Mouse (Mus musculus): ENCODE measurements around the gene Zfp617. TPM values are rescaled to one million over a fixed set of nuclear protein-coding genes. Genes with fewer than 3 reads are reported as not detected.
"Not testable (repeated sequence)": the region's sequence is repeated elsewhere in the genome, so short reads cannot be mapped to it uniquely, and the experiment has no call there.

Zfp617 gene
- 10 to 100 TPM; 29.5 to 29.6 TPM for total RNA-seq (2021)

DNA sequence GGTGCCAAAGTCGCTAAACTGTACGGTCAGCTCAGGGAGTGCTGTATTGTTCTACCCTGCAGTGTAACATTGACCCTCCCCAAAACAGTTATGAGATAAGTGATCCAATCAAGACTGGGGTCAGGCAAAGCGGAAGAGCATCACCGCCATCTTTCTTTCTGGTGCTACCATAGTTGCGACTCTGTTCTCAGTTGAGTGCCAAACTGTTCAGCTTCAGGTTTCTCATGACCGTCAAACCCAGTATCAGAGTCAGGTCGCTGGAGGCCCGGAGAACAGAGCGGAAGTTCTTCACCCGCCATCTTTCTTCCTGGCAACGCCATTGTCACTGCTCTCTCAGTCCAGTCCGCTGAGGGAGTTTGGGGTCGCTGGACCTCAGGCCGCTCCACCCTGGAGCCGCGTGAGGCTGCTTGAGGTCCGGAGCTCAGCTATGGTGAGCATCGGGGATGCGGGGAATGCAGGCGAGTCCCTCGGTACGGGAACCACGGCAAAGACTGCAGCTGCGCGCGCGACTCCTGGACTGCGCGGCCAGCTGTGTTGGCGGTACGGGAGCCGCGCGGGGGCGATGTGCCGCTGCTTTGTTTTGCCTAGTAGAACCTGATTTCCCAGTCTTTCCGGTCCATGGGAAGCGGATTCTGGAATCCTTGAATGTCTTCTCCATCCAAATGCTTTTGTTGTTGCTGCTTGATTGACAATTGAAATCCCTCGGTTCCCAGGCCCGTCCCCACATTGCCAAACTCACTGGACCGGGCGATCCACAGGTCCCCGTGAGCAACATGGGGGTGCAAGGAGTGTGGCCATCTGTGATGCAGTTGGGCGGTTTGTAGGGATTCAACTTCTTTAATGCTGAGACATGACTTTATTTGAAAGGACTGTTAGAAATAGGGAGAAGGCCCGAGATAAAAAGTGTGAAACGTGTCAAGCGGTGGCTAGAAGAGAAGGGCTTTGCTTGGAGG is at the start of gene Zfp617, which contains the start of gene Zfp882:
Gene Zfp617, plus strand, starts transcription at position 327 of the 953 bp plus-strand sequence.
Gene Zfp882, plus strand, starts transcription at position 300 of the 953 bp plus-strand sequence.
- peak; percentile 87 for DNase-seq

DNA sequence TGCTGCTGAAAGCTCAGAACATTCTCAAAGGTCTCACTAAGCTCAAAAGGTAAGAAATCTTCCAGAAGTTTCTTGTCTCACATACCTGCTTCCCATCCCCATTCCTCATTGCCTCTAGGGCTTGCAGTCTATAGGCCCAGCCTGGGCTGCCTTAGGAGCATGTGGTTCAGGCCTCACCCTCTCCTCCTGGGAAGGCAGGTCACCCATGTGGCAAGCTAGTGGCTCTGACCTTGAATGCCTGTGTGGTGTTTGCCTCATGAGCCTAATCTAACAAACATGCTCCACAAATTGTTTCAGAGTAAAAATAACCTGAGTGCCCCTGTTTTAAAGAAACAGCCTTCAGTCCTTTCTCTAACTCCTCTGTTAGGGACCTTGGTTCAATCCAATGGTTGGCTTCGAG is 46.9 kb upstream of the Zfp617 start:
- DNase-seq = not testable (repeated sequence)

DNA sequence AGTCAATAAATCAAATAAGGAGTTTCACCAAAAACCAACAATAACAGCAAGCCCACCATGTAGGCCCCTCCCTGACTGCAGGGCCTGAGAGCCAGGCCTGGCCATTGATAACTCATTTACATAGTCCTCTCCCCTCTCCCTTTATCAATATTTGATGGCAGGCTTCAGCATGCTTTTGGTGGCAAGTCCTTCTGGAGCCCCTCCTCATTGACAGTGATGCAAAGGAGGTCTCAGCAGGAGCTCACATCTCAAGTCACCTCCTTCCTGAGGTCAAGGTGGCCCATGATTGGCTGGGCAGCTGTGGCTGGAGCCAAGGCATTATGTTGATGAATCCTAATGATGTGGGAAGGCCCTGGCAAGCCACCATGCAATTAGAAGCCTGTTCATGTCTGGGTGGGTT is 46.4 kb upstream of the Zfp617 start:
- DNase-seq = not testable (repeated sequence)

- peak; percentile 70 for DNase-seq
These were observed 26.7 kb upstream of the Zfp617 start, which contains the start of gene Zfp709 for GRCm38 (mm10) chr8:71881618-71882274. Gene Zfp709, plus strand, starts transcription at chr8:71882019.

GRCm38 (mm10) chr8:71900666-71901065 is 7.8 kb upstream of the Zfp617 start:
- DNase-seq = not testable (repeated sequence)

DNA sequence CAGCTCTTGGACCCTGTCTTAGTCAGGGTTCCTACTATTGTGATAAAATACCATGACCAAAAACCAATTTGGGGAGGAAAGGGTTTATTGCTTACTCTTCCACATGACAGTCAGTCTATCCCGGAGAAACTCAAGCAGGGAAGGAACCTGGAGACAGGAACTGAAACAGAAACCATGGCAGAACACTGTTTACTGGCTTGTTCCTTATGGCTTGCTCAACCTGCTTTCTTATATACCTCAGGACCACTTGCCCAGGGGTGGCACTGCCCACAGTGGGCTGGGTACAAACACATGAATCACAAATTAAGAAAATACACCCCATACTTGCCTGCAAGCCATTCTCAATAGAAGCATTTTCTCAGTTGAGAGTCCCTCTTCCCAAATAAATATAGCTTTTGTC is 5.4 kb upstream of the Zfp617 start:
- DNase-seq = not testable (repeated sequence)

GRCm38 (mm10) chr8:71906809-71907208 is 1.6 kb upstream of the Zfp617 start:
- DNase-seq = no peak

- DNase-seq = no peak
These were observed 607 bp upstream of the Zfp617 start for GRCm38 (mm10) chr8:71907798-71908257.

DNA sequence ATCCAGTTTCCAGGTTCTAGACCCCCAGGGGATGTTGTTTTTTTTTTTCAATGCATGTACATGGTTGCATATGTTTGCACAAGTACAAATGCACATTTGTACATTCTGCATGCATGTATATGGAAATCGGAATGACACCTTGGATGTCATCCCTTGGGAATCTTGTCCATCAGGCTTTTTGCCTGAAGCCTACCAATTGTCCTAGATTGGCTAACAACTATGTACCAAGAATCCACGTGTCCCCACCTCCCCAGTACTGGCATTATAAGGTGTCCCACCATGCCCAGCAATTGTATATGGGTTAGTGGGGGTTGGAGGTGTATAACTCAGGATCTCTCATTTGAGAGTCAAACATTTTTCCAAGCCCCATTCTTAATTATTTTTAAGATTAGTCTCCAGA is 3.9 kb downstream of the Zfp617 start:
- no peak for DNase-seq

DNA sequence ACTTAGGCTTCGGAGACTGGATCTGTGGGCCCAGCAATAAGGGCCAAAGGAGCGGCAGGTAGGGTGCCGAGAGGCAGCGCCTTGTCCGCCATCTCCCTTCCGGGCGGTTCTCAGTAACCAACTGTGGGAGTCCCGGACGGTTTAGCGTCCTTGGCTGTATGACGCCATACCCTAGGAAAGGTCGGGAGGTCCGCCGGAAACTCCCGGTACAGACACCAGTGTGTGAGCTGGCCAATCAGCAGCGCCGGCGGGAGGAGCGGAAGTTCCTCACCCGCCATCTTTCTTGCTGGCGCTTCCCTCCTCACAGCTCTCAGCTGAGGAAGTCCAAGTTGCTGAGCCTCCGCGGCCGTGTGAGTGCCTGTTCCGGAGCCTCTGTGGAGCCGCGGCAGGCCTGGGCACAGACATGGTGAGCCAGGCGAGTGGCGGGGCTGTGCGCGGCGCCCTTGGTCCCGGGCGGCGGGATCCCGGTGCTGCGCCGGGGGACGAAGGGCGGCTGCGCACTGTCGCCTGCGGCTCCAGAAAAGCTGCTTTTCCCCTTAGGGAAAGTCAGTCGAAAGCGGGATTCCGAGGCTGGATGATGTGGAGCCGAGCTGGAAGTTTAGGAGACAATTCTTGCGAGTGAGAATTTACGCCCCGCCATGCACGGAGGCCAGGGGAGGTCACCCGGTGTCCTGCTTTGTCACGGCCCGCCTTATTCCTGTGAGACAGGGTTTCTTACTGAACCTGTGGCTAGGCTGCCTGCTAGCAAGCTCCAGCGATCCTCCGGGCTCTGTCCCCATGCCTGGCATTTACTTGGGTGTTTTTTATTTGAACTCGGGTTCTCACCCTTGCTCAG is 14.3 kb downstream of the Zfp617 start:
- DNase-seq = peak; percentile 94

DNA sequence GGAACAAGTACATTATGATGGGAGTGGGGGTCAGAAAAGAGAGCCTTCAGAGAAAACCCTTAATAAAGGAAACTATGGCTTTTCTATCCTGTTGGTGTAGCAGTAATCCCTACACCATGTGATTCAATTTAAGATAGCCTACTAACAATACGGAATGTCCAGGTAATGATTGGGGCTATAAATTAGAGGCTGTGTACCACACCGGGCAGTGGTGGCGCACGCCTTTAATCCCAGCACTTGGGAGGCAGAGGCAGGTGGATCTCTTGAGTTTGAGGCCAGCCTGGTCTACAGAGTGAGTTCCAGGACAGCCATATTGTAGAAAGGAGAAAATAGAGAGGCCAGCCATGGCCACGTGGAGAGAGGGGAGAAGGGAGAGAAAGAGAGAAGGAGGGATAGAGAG is 17.4 kb downstream of the Zfp617 start:
- DNase-seq = no peak

GRCm38 (mm10) chr8:71926551-71926950 is 18.1 kb downstream of the Zfp617 start:
- DNase-seq = no peak

- no peak for DNase-seq
These were observed 19.3 kb downstream of the Zfp617 start for GRCm38 (mm10) chr8:71927779-71928178.

DNA sequence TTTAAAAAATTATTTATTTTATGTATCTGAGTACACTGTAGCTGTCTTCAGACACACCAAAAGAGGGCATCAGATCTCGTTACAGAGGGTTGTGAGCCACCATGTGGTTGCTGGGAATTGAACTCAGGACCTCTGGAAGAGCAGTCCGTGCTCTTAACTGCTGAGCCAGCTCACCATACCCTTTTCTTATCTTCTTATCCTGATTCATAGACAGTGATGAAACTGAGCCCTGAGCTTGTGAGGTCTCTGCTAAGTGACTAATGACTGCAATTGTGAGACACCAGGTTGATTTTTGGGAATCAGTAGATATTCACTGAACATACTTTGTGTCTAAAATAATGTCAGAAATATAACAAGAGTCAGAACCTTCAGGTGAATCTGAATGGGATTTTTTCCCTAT is 29.6 kb downstream of the Zfp617 start:
- DNase-seq = not testable (repeated sequence)

GRCm38 (mm10) chr8:71940293-71941208 is 32.1 kb downstream of the Zfp617 start:
- DNase-seq = no peak

DNA sequence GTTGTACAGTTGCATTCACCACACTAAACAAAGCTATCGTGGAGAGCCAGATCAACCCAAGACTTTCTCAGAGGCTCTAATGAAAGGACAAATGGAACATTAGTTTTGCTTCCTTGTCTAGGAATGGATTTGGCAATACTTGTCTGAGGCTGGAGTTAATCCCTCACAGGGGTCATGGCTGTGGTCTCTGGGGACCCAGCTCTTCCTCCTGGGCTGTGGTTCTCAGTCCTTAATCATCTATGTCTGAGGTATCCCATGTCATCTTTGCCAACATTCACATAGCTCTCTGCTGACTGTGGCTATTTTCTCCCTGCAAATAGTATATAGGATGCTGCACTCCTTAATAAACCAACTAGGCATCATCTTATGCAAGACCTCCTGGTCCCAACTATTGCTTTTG is 33.3 kb downstream of the Zfp617 start:
- no peak for DNase-seq

GRCm38 (mm10) chr8:71948624-71949023 is 40.2 kb downstream of the Zfp617 start:
- no peak for DNase-seq

DNA sequence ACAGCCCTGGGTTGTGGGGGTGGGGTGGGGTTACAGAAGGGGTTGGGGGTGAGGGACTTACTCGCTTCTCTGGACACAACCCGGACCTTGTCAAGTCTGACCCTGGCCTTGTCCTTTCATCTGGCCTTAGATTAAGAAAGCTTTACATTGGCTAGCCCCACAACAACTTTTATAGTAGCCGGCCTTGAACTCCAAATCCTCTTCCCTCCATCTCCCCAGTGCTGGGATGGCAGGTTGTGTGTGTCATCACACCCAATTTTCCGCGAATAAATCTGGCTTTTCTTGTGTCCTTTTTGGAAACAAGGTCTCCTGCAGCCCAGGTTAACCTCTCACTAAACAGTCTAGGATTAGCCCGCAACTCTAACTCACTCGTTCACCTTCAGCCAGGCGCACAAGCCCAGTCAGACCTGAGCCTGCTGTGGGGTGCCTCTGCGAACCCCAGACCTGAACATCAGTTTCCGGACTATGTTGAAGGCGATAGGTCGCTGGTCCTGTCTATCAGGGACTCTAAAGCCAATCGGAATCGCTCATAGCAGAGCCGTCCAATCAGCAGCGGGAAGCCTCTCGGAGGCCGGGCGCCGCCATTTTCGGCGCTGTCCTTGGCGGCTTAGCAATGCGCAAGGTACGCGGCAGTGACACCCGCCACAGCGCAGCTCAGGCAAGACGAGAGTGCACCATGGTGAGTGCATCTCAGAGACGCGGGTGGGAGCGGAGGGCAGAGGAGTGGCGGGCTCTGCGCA is 42.2 kb downstream of the Zfp617 start, which contains the start of gene Zfp961:
Gene Zfp961, plus strand, starts transcription at position 557 of the 740 bp plus-strand sequence.
- peak; percentile 99 for DNase-seq

GRCm38 (mm10) chr8:71951436-71952161 is 43.2 kb downstream of the Zfp617 start:
- no peak for DNase-seq

GRCm38 (mm10) chr8:71952489-71952888 is 44.1 kb downstream of the Zfp617 start:
- no peak for DNase-seq

Measured in heart, postnatal 4 days (tissue).